Comparison of ENCODE assay signal across 24 mouse cellular contexts in the genomic region with DNA sequence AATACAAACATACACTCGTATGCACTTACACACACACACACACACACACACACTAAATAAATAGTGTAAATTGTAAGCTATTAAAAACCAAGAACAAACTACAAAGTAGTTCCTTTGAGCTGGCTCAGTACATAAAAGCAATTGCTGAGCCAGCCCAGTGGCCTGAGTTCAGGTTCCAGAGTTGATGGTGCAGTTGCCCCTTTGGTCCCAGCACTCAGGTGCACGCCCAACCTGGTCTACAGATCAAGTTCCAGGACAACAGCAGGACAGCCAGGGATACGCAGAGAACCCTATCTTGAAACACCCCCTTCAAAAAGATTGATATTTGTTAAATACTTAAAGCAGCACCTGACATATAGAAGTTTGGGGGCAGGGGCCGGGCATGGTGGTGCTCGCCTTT.
"Had no signal": no experiment of that assay in that cellular context is flagged by ENCODE, and none has a peak within 500 bp of the region (broad histone marks: within the 10 kb centered on the region; RNA-seq: fewer than 3 reads in every experiment).

No protein-coding gene starts in this region.

- H3K4me3 ChIP-seq: heart, embryonic 13.5 days; heart, embryonic 15.5 days; hindbrain, embryonic 13.5 days; hindbrain, embryonic 15.5 days; kidney, embryonic 15.5 days; limb, embryonic 13.5 days; limb, embryonic 15.5 days; liver, embryonic 12.5 days had no signal

- H3K27ac ChIP-seq: hindbrain, embryonic 13.5 days; hindbrain, embryonic 15.5 days; hindbrain, postnatal 0 days; kidney, embryonic 15.5 days; kidney, postnatal 0 days; limb, embryonic 13.5 days; liver, embryonic 12.5 days; liver, embryonic 14.5 days had no signal

- DNase-seq: forebrain, postnatal 0 days; gastrocnemius, postnatal 10 days; gastrocnemius, postnatal 36 days; heart, adult 18-20 months; heart, postnatal 14 days; heart, postnatal 36 days; kidney, adult 11 months; kidney, adult 9 months; layer of hippocampus, adult 9-11 months; layer of hippocampus, postnatal 36 days; left cerebral cortex, postnatal 4 days had no signal

- H3K9me3 ChIP-seq: heart, embryonic 13.5 days; heart, embryonic 15.5 days; hindbrain, embryonic 13.5 days; hindbrain, embryonic 15.5 days; kidney, embryonic 15.5 days; limb, embryonic 13.5 days; limb, embryonic 15.5 days; liver, embryonic 12.5 days had no signal

- H3K36me3 ChIP-seq: heart, embryonic 13.5 days; heart, embryonic 15.5 days; hindbrain, embryonic 13.5 days; hindbrain, embryonic 15.5 days; kidney, embryonic 15.5 days; limb, embryonic 13.5 days; limb, embryonic 15.5 days; liver, embryonic 12.5 days had no signal

- H3K9ac ChIP-seq: forebrain, postnatal 0 days; heart, embryonic 13.5 days; heart, embryonic 15.5 days; hindbrain, embryonic 13.5 days; hindbrain, embryonic 15.5 days; kidney, embryonic 15.5 days; limb, embryonic 13.5 days; limb, embryonic 15.5 days; liver, embryonic 12.5 days; liver, embryonic 14.5 days had no signal

- H3K4me2 ChIP-seq: heart, embryonic 11.5 days; heart, embryonic 13.5 days; heart, embryonic 15.5 days; hindbrain, embryonic 13.5 days; hindbrain, embryonic 15.5 days; kidney, embryonic 15.5 days; limb, embryonic 13.5 days; limb, embryonic 15.5 days; liver, embryonic 12.5 days had no signal

- ATAC-seq: forebrain, postnatal 0 days; hindbrain, postnatal 0 days; intestine, embryonic 16.5 days; liver, embryonic 12.5 days had no signal

- H3K27me3 ChIP-seq: heart, embryonic 13.5 days; heart, embryonic 15.5 days; hindbrain, embryonic 13.5 days; hindbrain, embryonic 15.5 days; kidney, embryonic 15.5 days; limb, embryonic 13.5 days; limb, embryonic 15.5 days; liver, embryonic 12.5 days had no signal
